Mouse (Mus musculus) C2C12 (cell line): ENCODE results near the gene Lrch1.

ENCODE experiments used
- CTCF ChIP-seq: IDR thresholded peaks from one replicate; pipeline ENCODE4 v1.5.1; 2011; ENCODE audit not compliant: control insufficient read depth, insufficient read depth, insufficient read length
- MAX ChIP-seq: IDR thresholded peaks from one replicate; pipeline ENCODE4 v1.6.1; 2011; ENCODE audit warnings: mild to moderate bottlenecking, control low read depth
- MYOG ChIP-seq: IDR thresholded peaks from one replicate; pipeline ENCODE4 v1.6.1; 2011; ENCODE audit not compliant: control insufficient read depth, insufficient read length; ENCODE audit errors: extremely low read depth

GRCm38 (mm10) chr14:74853759-74854100, 93.9 kb downstream of the Lrch1 start:
- TF ChIP-seq MYOG (no peak), MAX (no peak), CTCF (no peak)
